Mouse (Mus musculus): ENCODE data around the gene Fkbp2. TPM values are rescaled to one million over a fixed set of nuclear protein-coding genes. Genes with fewer than 3 reads are reported as not detected.
"Not testable (repeated sequence)": the region's sequence is repeated elsewhere in the genome, so short reads cannot be mapped to it uniquely, and the experiment has no call there.

Gene Fkbp2
- polyA plus RNA-seq, 1 experiment: 33.2 TPM

- DNase-seq: peak; percentile 99
- Histone ChIP-seq H3K27ac (ENCODE audit: control insufficient read depth, insufficient read depth, low read length) (peak within 1 kb of the TSS; percentile 1; the same call in 1 of the 2 replicates), H3K4me3 (ENCODE audit: control insufficient read depth, insufficient read depth, low read length) (peak within 1 kb of the TSS; percentile 52), H3K36me3 (ENCODE audit: control insufficient read depth, insufficient read depth, low read length) (no peaks in the 10 kb centered on the region), H3K4me1 (replicated peaks; ENCODE audit: control insufficient read depth, insufficient read depth, low read length) (peaks cover 46% of the 10 kb centered on the region), H3K27me3 (ENCODE audit: control insufficient read depth, insufficient read depth, low read length) (no peaks in the 10 kb centered on the region)
- TF ChIP-seq POLR2A (IDR thresholded peaks at IDR 0.05; ENCODE audit: control insufficient read depth, extremely low read depth, insufficient read depth, low read length, poor library complexity) (peak; percentile 88), CTCF (IDR thresholded peaks at IDR 0.05; ENCODE audit: borderline replicate concordance, control insufficient read depth, extremely low read depth, insufficient read depth, low read length, poor library complexity) (peak; percentile 59; the same call in 1 of the 2 replicates)
- 1% methylated on average over 37 of the region's 37 CpGs for WGBS
Observed at GRCm38 (mm10) chr19:6992011-6992858, 11.9 kb upstream of the Fkbp2 start, which contains the start of gene Dnajc4. TSS of gene Dnajc4 (minus strand) at chr19:6992572.

- DNase-seq; H3K36me3 ChIP-seq (ENCODE audit: control insufficient read depth, insufficient read depth, low read length); H3K4me3 ChIP-seq (ENCODE audit: control insufficient read depth, insufficient read depth, low read length); H3K27me3 ChIP-seq (ENCODE audit: control insufficient read depth, insufficient read depth, low read length); H3K27ac ChIP-seq (ENCODE audit: control insufficient read depth, insufficient read depth, low read length): not testable (repeated sequence)
- peaks cover 46% of the 10 kb centered on the region for H3K4me1 ChIP-seq (replicated peaks; ENCODE audit: control insufficient read depth, insufficient read depth, low read length)
- WGBS: 93% methylated on average over 6 of the region's 6 CpGs
Observed at GRCm38 (mm10) chr19:6991166-6991565, 10.9 kb upstream of the Fkbp2 start.

- Histone ChIP-seq H3K36me3 (ENCODE audit: control insufficient read depth, insufficient read depth, low read length) (no peaks in the 10 kb centered on the region), H3K4me3 (ENCODE audit: control insufficient read depth, insufficient read depth, low read length) (no peak overlapping the region), H3K27me3 (ENCODE audit: control insufficient read depth, insufficient read depth, low read length) (no peaks in the 10 kb centered on the region), H3K27ac (ENCODE audit: control insufficient read depth, insufficient read depth, low read length) (no peak overlapping the region), H3K4me1 (replicated peaks; ENCODE audit: control insufficient read depth, insufficient read depth, low read length) (peaks cover 46% of the 10 kb centered on the region)
- DNase-seq: no peak
- no peak for TF ChIP-seq POLR2A (IDR thresholded peaks at IDR 0.05; ENCODE audit: control insufficient read depth, extremely low read depth, insufficient read depth, low read length, poor library complexity)
- TF ChIP-seq CTCF (IDR thresholded peaks at IDR 0.05; ENCODE audit: borderline replicate concordance, control insufficient read depth, extremely low read depth, insufficient read depth, low read length, poor library complexity): no peak
- 95% methylated on average over 6 of the region's 6 CpGs for WGBS
Observed at GRCm38 (mm10) chr19:6990712-6991111, 10.4 kb upstream of the Fkbp2 start.

GRCm38 (mm10) chr19:6989251-6989650 lies 8.9 kb upstream of the Fkbp2 start:
- TF ChIP-seq POLR2A (IDR thresholded peaks at IDR 0.05; ENCODE audit: control insufficient read depth, extremely low read depth, insufficient read depth, low read length, poor library complexity): no peak
- TF ChIP-seq CTCF (IDR thresholded peaks at IDR 0.05; ENCODE audit: borderline replicate concordance, control insufficient read depth, extremely low read depth, insufficient read depth, low read length, poor library complexity): no peak
- H3K27ac ChIP-seq (ENCODE audit: control insufficient read depth, insufficient read depth, low read length): no peak overlapping the region
- 96% methylated on average over 8 of the region's 8 CpGs for WGBS
- DNase-seq: no peak
- no peaks in the 10 kb centered on the region for H3K36me3 ChIP-seq (ENCODE audit: control insufficient read depth, insufficient read depth, low read length)
- H3K4me3 ChIP-seq (ENCODE audit: control insufficient read depth, insufficient read depth, low read length): no peak overlapping the region
- peaks cover 33% of the 10 kb centered on the region for H3K4me1 ChIP-seq (replicated peaks; ENCODE audit: control insufficient read depth, insufficient read depth, low read length)
- H3K27me3 ChIP-seq (ENCODE audit: control insufficient read depth, insufficient read depth, low read length): no peaks in the 10 kb centered on the region

GRCm38 (mm10) chr19:6987904-6988285 lies 7.6 kb upstream of the Fkbp2 start:
- peaks cover 26% of the 10 kb centered on the region for H3K4me1 ChIP-seq (replicated peaks; ENCODE audit: control insufficient read depth, insufficient read depth, low read length)
- H3K36me3 ChIP-seq (ENCODE audit: control insufficient read depth, insufficient read depth, low read length): no peaks in the 10 kb centered on the region
- peak overlapping the region; percentile 59 for H3K4me3 ChIP-seq (ENCODE audit: control insufficient read depth, insufficient read depth, low read length)
- H3K27me3 ChIP-seq (ENCODE audit: control insufficient read depth, insufficient read depth, low read length): no peaks in the 10 kb centered on the region
- no peak overlapping the region for H3K27ac ChIP-seq (ENCODE audit: control insufficient read depth, insufficient read depth, low read length)
- WGBS: 16% methylated on average over 8 of the region's 8 CpGs
- no peak for DNase-seq
- TF ChIP-seq CTCF (IDR thresholded peaks at IDR 0.05; ENCODE audit: borderline replicate concordance, control insufficient read depth, extremely low read depth, insufficient read depth, low read length, poor library complexity): no peak

- no peaks in the 10 kb centered on the region for H3K36me3 ChIP-seq (ENCODE audit: control insufficient read depth, insufficient read depth, low read length)
- WGBS: 1% methylated on average over 82 of the region's 85 CpGs
- H3K4me3 ChIP-seq (ENCODE audit: control insufficient read depth, insufficient read depth, low read length): peak within 1 kb of the TSS; percentile 59
- no peaks in the 10 kb centered on the region for H3K27me3 ChIP-seq (ENCODE audit: control insufficient read depth, insufficient read depth, low read length)
- H3K27ac ChIP-seq (ENCODE audit: control insufficient read depth, insufficient read depth, low read length): no peak within 1 kb of the TSS
- peak; percentile 77 for DNase-seq
- TF ChIP-seq POLR2A (IDR thresholded peaks at IDR 0.05; ENCODE audit: control insufficient read depth, extremely low read depth, insufficient read depth, low read length, poor library complexity) (peak; percentile 50; the same call in 1 of the 2 replicates), CTCF (IDR thresholded peaks at IDR 0.05; ENCODE audit: borderline replicate concordance, control insufficient read depth, extremely low read depth, insufficient read depth, low read length, poor library complexity) (no peak)
- H3K4me1 ChIP-seq (replicated peaks; ENCODE audit: control insufficient read depth, insufficient read depth, low read length): peaks cover 22% of the 10 kb centered on the region
Observed at GRCm38 (mm10) chr19:6987061-6987903, 7.0 kb upstream of the Fkbp2 start, which contains the start of gene Vegfb. TSS of gene Vegfb (minus strand) at chr19:6987651.
